Mouse (Mus musculus) lung, adult 2 months (tissue): Measurements from ENCODE around the gene Krt23.

ENCODE experiments used
- CTCF ChIP-seq: fragments of 200-500 bp; IDR thresholded peaks from 2 replicates; pipeline ENCODE4 v1.5.1; 2011; ENCODE audit warnings: mild to moderate bottlenecking, low read length, control low read depth; ENCODE audit not compliant: insufficient read depth
- POLR2A ChIP-seq: fragments of 200-500 bp; IDR thresholded peaks from 2 replicates; pipeline ENCODE4 v1.6.1; 2011; ENCODE audit warnings: low read depth, mild to moderate bottlenecking, control low read depth, low read length, borderline replicate concordance; ENCODE audit errors: extremely low read depth

DNA sequence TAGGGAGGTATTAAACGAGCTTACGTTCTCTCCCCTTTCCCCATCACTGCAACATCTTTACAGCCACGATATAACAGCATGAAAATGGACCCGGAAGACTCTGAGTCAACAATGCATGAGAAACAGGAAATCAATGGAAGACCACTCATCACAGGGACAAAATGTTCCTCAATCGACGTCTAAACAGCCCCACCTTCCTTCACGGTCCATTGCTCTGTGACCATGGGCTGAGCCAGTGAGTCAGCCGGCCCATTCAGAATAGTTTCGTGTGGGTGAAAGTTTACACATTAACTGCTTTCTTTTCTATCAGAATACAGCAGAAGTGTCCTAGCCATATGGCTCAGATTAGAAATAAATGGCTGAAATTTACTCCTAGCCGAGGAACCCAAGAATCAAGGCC lies 38.2 kb downstream of the Krt23 start:
- TF ChIP-seq CTCF (no peak), POLR2A (no peak)
